Mouse (Mus musculus) heart, adult 2 months (tissue): ENCODE measurements around the gene Tax1bp1. TPM values are rescaled to one million over a fixed set of nuclear protein-coding genes. Genes with fewer than 3 reads are reported as not detected.

Experiments used
- DNase-seq, 2 experiments: peaks; one replicate each; pipeline ENCODE4 v3.0.0; 2021
- H3K27ac ChIP-seq: fragments of 200-600 bp; 2 replicates; pipeline ENCODE4 v1.8.1; 2022
- H3K27me3 ChIP-seq: fragments of 200-500 bp; 2 replicates; pipeline ENCODE4 v1.6.1; 2012; ENCODE audit warnings: mild to moderate bottlenecking, low read length, inconsistent platforms, mixed read lengths; ENCODE audit not compliant: control insufficient read depth, insufficient read depth
- H3K36me3 ChIP-seq: fragments of 200-500 bp; 2 replicates; pipeline ENCODE4 v1.6.1; 2012; ENCODE audit warnings: low read length, inconsistent platforms; ENCODE audit not compliant: control insufficient read depth, insufficient read depth
- H3K4me1 ChIP-seq: fragments of 200-500 bp; 2 replicates; pipeline ENCODE4 v1.6.1; 2011; ENCODE audit warnings: low read length; ENCODE audit not compliant: control insufficient read depth, insufficient read depth
- H3K4me3 ChIP-seq: fragments of 200-600 bp; 2 replicates; pipeline ENCODE4 v1.8.1; 2022
- H3K79me2 ChIP-seq: fragments of 200-500 bp; replicated peaks from 2 replicates; pipeline ENCODE4 v1.6.1; 2012; ENCODE audit warnings: mild to moderate bottlenecking, inconsistent platforms, low read length, moderate library complexity, mixed read lengths; ENCODE audit not compliant: control insufficient read depth, insufficient read depth
- H3K9ac ChIP-seq: fragments of 200-500 bp; 2 replicates; pipeline ENCODE4 v1.6.1; 2012; ENCODE audit warnings: low read depth, mild to moderate bottlenecking, control low read depth, inconsistent platforms, low read length, mixed read lengths
- CTCF ChIP-seq: fragments of 200-600 bp; IDR thresholded peaks from 2 replicates; pipeline ENCODE4 v1.8.1; 2022; ENCODE audit warnings: antibody characterized with exemption, mild to moderate bottlenecking, moderate library complexity
- EP300 ChIP-seq: fragments of 200-500 bp; IDR thresholded peaks from 2 replicates; pipeline ENCODE4 v1.6.1; 2011; ENCODE audit warnings: low read depth, low read length, control low read depth; ENCODE audit not compliant: insufficient read depth
- POLR2A ChIP-seq: fragments of 200-500 bp; IDR thresholded peaks from 2 replicates; pipeline ENCODE4 v1.6.1; 2011; ENCODE audit warnings: mild to moderate bottlenecking, low read depth, low read length, control low read depth; ENCODE audit not compliant: insufficient read depth
- whole genome bisulfite sequencing: fragments of 180-500 bp; shearing (Covaris S2); methylation state at CpG from one replicate; pipeline ENCODE4 v1.1.7; 2018; 5-methylcytosine and 5-hydroxymethylcytosine counted together
- intact Hi-C: fragments of 180-260 bp; cut with DNase I; formaldehyde crosslinking; loops from one replicate; pipeline ENCODE4 v1.15.1; 2025
- polyA plus RNA-seq: library from polyadenylated mRNA; depleted of rRNA; stranded (reverse); fragments of >200 nt; gene quantifications from 2 replicates; pipeline ENCODE4 v1.2.3, GENCODE M21; 2012
- total RNA-seq, 2 experiments: library from RNA; stranded (reverse); gene quantifications; 2 replicates each; pipeline ENCODE4 v1.2.3; 2021

The Tax1bp1 gene
- total and polyA plus RNA-seq, 3 experiments, result 26.1 to 124 (median 110) TPM

DNA sequence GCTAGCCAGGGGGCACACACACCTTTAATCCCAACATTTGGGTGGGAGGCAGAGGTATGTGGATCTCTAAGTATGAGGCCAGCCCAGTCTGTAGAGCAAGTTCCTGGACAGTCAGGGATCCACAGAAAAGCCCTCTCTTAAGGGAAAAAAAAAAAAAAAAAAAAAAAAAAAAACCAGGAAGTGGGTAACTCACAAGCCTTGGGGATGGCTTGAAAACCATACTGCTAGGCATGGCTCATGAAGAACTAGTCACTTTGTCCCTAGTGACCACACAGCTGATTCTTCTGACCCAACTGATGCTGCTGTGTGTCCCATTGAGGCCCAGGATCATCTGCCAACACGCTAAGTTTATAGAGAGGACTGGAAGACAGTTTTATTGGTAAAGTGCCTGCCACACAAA, 14.5 kb upstream of the Tax1bp1 start:
- Histone ChIP-seq H3K9ac (no peak overlapping the region), H3K79me2 (no peaks in the 10 kb centered on the region), H3K27me3 (no peaks in the 10 kb centered on the region), H3K27ac (no peak overlapping the region), H3K36me3 (no peaks in the 10 kb centered on the region), H3K4me1 (peaks cover 1% of the 10 kb centered on the region; the same call in 1 of the 2 replicates), H3K4me3 (no peak overlapping the region)
- TF ChIP-seq CTCF (no peak), EP300 (no peak)
- no peak for DNase-seq
- intact Hi-C loops, result no loop called here
- 94% methylated on average over 1 of the region's 1 CpGs for WGBS

DNA sequence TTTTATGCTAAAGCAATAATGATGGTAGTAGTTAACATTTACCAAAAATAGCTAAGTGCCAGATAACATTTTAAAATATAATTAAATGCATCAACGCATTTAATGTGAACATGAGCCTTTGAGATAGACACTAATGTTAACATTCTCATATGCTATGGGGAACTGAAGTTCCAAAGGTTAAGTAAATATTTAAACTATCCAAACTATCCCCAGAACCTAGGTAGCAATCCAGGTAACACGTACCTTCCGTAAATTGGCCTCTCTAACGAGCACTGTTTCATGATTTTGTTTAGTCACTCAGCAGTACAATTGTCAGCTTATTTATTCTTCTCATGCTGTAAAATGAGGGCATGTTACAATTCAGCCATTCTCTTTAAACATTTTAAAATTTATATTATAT, 13.6 kb upstream of the Tax1bp1 start:
- TF ChIP-seq POLR2A (no peak), CTCF (no peak), EP300 (no peak)
- Histone ChIP-seq H3K79me2 (no peaks in the 10 kb centered on the region), H3K27me3 (no peaks in the 10 kb centered on the region), H3K4me3 (no peak overlapping the region), H3K9ac (no peak overlapping the region), H3K36me3 (no peaks in the 10 kb centered on the region), H3K4me1 (peaks cover 1% of the 10 kb centered on the region; the same call in 1 of the 2 replicates), H3K27ac (no peak overlapping the region)
- 90% methylated on average over 4 of the region's 4 CpGs for WGBS
- intact Hi-C loops, result no loop called here
- no peak for DNase-seq

GRCm38 (mm10) chr6:52703263-52703662, 10.3 kb upstream of the Tax1bp1 start:
- no peak for TF ChIP-seq POLR2A
- WGBS, result 56% methylated on average over 2 of the region's 2 CpGs
- intact Hi-C loops, result no loop called here

GRCm38 (mm10) chr6:52705280-52705679, 8.2 kb upstream of the Tax1bp1 start:
- TF ChIP-seq POLR2A (no peak), EP300 (no peak), CTCF (no peak)
- Histone ChIP-seq H3K9ac (no peak overlapping the region), H3K27me3 (no peaks in the 10 kb centered on the region), H3K4me1 (no peaks in the 10 kb centered on the region), H3K27ac (no peak overlapping the region), H3K79me2 (no peaks in the 10 kb centered on the region), H3K36me3 (no peaks in the 10 kb centered on the region), H3K4me3 (no peak overlapping the region)
- intact Hi-C loops, result no loop called here
- no peak for DNase-seq

More at GRCm38 (mm10) chr6:52703263-52703662, 10.3 kb upstream of the Tax1bp1 start:
- H3K4me1 ChIP-seq, result no peaks in the 10 kb centered on the region
- H3K27me3 ChIP-seq, result no peaks in the 10 kb centered on the region
- no peaks in the 10 kb centered on the region for H3K36me3 ChIP-seq
- no peak overlapping the region for H3K27ac ChIP-seq
- no peak overlapping the region for H3K9ac ChIP-seq
- no peak overlapping the region for H3K4me3 ChIP-seq
- H3K79me2 ChIP-seq, result no peaks in the 10 kb centered on the region
- no peak for DNase-seq

GRCm38 (mm10) chr6:52707815-52708214, 5.7 kb upstream of the Tax1bp1 start:
- H3K4me3 ChIP-seq, result no peak overlapping the region
- H3K79me2 ChIP-seq, result no peaks in the 10 kb centered on the region
- H3K4me1 ChIP-seq, result no peaks in the 10 kb centered on the region
- intact Hi-C loops, result no loop called here
- WGBS, result 69% methylated on average over 5 of the region's 5 CpGs
- H3K27ac ChIP-seq, result no peak overlapping the region
- H3K9ac ChIP-seq, result no peak overlapping the region
- H3K27me3 ChIP-seq, result no peaks in the 10 kb centered on the region
- TF ChIP-seq POLR2A, result no peak
- no peak for TF ChIP-seq EP300
- TF ChIP-seq CTCF, result no peak
- no peak for DNase-seq
- no peaks in the 10 kb centered on the region for H3K36me3 ChIP-seq

- Histone ChIP-seq H3K36me3 (peaks cover 5% of the 10 kb centered on the region), H3K27ac (no peak overlapping the region), H3K27me3 (no peaks in the 10 kb centered on the region), H3K9ac (no peak overlapping the region), H3K4me1 (no peaks in the 10 kb centered on the region; the same call in 1 of the 2 replicates), H3K79me2 (peaks cover 2% of the 10 kb centered on the region), H3K4me3 (no peak overlapping the region)
- 59% methylated on average over 2 of the region's 2 CpGs for WGBS
- no peak for DNase-seq
- intact Hi-C loops, result loop anchor here (10.0 kb wide), 2 partner anchors 698 to 1538 kb away; partner anchors contain the start of gene Skap2
- no peak for TF ChIP-seq EP300
- TF ChIP-seq POLR2A, result no peak
- TF ChIP-seq CTCF, result no peak
Measured at GRCm38 (mm10) chr6:52712563-52712962, 966 bp upstream of the Tax1bp1 start.
